In genomic region chr9:116912493-116912847, GRCm38 (mm10) we compare ENCODE assay signal across 14 mouse cellular contexts.
DNase-seq lines count a peak whose midpoint lies in the region; ATAC-seq lines count a peak whose summit lies in the region.
"Had no signal": no experiment of that assay in that cellular context is flagged by ENCODE, and none has a peak within 500 bp of the region (broad histone marks: within the 10 kb centered on the region; RNA-seq: fewer than 3 reads in every experiment).

No protein-coding gene starts in this region.

- no peak for ATAC-seq in forebrain, embryonic 13.5 days
- ATAC-seq in forebrain, embryonic 16.5 days: no peak
- ATAC-seq in kidney, embryonic 16.5 days (ENCODE audit: low FRiP score, low TSS enrichment): no peak
- no peak for ATAC-seq in limb, embryonic 13.5 days (ENCODE audit: low FRiP score, low read depth)

- no peak overlapping the region for H3K4me2 ChIP-seq in forebrain, embryonic 13.5 days
- no peak overlapping the region for H3K4me2 ChIP-seq in forebrain, embryonic 16.5 days (ENCODE audit: low read length)
- no peak overlapping the region for H3K4me2 ChIP-seq in kidney, embryonic 16.5 days (replicated peaks; ENCODE audit: low read depth, low read length)
- H3K4me2 ChIP-seq in limb, embryonic 13.5 days (replicated peaks): no peak overlapping the region
- H3K4me2 ChIP-seq: heart, embryonic 11.5 days; liver, embryonic 13.5 days had no signal

- no peak for DNase-seq in kidney, postnatal 4 days
- DNase-seq in ZHBTc4 (ENCODE audit: low read depth, low spot score) (peak; percentile 30), MN1 (ENCODE audit: low spot score) (no peak)
- DNase-seq in ovary, postnatal 36 days (ENCODE audit: low spot score): no peak
- DNase-seq: cerebellum, adult 11 months; liver, embryonic 13.5 days; thymus, adult 2 months had no signal

- H3K27ac ChIP-seq in forebrain, embryonic 13.5 days: peak overlapping the region; percentile 19; the same call in 1 of the 2 replicates
- H3K27ac ChIP-seq in forebrain, embryonic 16.5 days (ENCODE audit: low read length): no peak overlapping the region
- H3K27ac ChIP-seq in kidney, embryonic 16.5 days (ENCODE audit: low read length): peak overlapping the region; percentile 26
- H3K27ac ChIP-seq in limb, embryonic 13.5 days: peak overlapping the region; percentile 23; the same call in 1 of the 2 replicates
- H3K27ac ChIP-seq: forebrain, embryonic 10.5 days; left cerebral cortex, adult 2 months; liver, embryonic 13.5 days had no signal

- no peaks in the 10 kb centered on the region for H3K36me3 ChIP-seq in forebrain, embryonic 13.5 days (ENCODE audit: poor library complexity, severe bottlenecking)
- no peaks in the 10 kb centered on the region for H3K36me3 ChIP-seq in forebrain, embryonic 16.5 days (ENCODE audit: control insufficient read depth, insufficient read depth)
- H3K36me3 ChIP-seq in kidney, embryonic 16.5 days (ENCODE audit: insufficient read depth, low read length): no peaks in the 10 kb centered on the region
- H3K36me3 ChIP-seq in limb, embryonic 13.5 days: no peaks in the 10 kb centered on the region
- H3K36me3 ChIP-seq: forebrain, embryonic 10.5 days; liver, embryonic 13.5 days had no signal

- H3K9me3 ChIP-seq in forebrain, embryonic 13.5 days (replicated peaks): no peaks in the 10 kb centered on the region
- no peaks in the 10 kb centered on the region for H3K9me3 ChIP-seq in forebrain, embryonic 16.5 days (ENCODE audit: control insufficient read depth, low read length)
- H3K9me3 ChIP-seq in kidney, embryonic 16.5 days (ENCODE audit: low read length): no peaks in the 10 kb centered on the region
- H3K9me3 ChIP-seq in limb, embryonic 13.5 days: no peaks in the 10 kb centered on the region
- H3K9me3 ChIP-seq: forebrain, embryonic 10.5 days; liver, embryonic 13.5 days had no signal

- H3K9ac ChIP-seq in forebrain, embryonic 13.5 days: no peak overlapping the region
- H3K9ac ChIP-seq in forebrain, embryonic 16.5 days (replicated peaks; ENCODE audit: low read depth, low read length): no peak overlapping the region
- no peak overlapping the region for H3K9ac ChIP-seq in kidney, embryonic 16.5 days (replicated peaks; ENCODE audit: low read length)
- H3K9ac ChIP-seq in limb, embryonic 13.5 days: no peak overlapping the region
- H3K9ac ChIP-seq: liver, embryonic 13.5 days had no signal

- H3K27me3 ChIP-seq in forebrain, embryonic 13.5 days: peaks cover 44% of the 10 kb centered on the region
- H3K27me3 ChIP-seq in forebrain, embryonic 16.5 days (replicated peaks; ENCODE audit: control insufficient read depth, insufficient read depth, low read length): peaks cover 15% of the 10 kb centered on the region; the same call in 1 of the 2 replicates
- no peaks in the 10 kb centered on the region for H3K27me3 ChIP-seq in kidney, embryonic 16.5 days (ENCODE audit: insufficient read depth, low read length)
- H3K27me3 ChIP-seq in limb, embryonic 13.5 days: no peaks in the 10 kb centered on the region
- H3K27me3 ChIP-seq: liver, embryonic 13.5 days had no signal

- no peak overlapping the region for H3K4me3 ChIP-seq in forebrain, embryonic 13.5 days
- H3K4me3 ChIP-seq in forebrain, embryonic 16.5 days (replicated peaks; ENCODE audit: low read length): no peak overlapping the region
- no peak overlapping the region for H3K4me3 ChIP-seq in kidney, embryonic 16.5 days (ENCODE audit: low read length)
- H3K4me3 ChIP-seq in limb, embryonic 13.5 days: no peak overlapping the region
- H3K4me3 ChIP-seq: forebrain, embryonic 10.5 days; left cerebral cortex, adult 2 months; liver, embryonic 13.5 days had no signal

- H3K4me1 ChIP-seq in forebrain, embryonic 13.5 days: peaks cover 15% of the 10 kb centered on the region
- H3K4me1 ChIP-seq in forebrain, embryonic 16.5 days (replicated peaks; ENCODE audit: control insufficient read depth, insufficient read depth, low read length): peaks cover 9% of the 10 kb centered on the region; the same call in 1 of the 2 replicates
- H3K4me1 ChIP-seq in kidney, embryonic 16.5 days (ENCODE audit: insufficient read depth, low read length): peaks cover 7% of the 10 kb centered on the region; the same call in 1 of the 2 replicates
- H3K4me1 ChIP-seq in limb, embryonic 13.5 days: peaks cover 38% of the 10 kb centered on the region
- H3K4me1 ChIP-seq: liver, embryonic 13.5 days had no signal

- WGBS in forebrain, embryonic 13.5 days: 28% methylated on average over 3 of the region's 3 CpGs
- WGBS in forebrain, embryonic 16.5 days: 21% methylated on average over 3 of the region's 3 CpGs
- WGBS in kidney, embryonic 16.5 days: 30% methylated on average over 3 of the region's 3 CpGs
- WGBS in limb, embryonic 13.5 days: 30% methylated on average over 3 of the region's 3 CpGs
